Mouse (Mus musculus): ENCODE data around the gene Rab40c. TPM values are rescaled to one million over a fixed set of nuclear protein-coding genes. Genes with fewer than 3 reads are reported as not detected.

The Rab40c gene
- polyA plus RNA-seq, 1 experiment from 2014 or later = 19.3 TPM

DNA sequence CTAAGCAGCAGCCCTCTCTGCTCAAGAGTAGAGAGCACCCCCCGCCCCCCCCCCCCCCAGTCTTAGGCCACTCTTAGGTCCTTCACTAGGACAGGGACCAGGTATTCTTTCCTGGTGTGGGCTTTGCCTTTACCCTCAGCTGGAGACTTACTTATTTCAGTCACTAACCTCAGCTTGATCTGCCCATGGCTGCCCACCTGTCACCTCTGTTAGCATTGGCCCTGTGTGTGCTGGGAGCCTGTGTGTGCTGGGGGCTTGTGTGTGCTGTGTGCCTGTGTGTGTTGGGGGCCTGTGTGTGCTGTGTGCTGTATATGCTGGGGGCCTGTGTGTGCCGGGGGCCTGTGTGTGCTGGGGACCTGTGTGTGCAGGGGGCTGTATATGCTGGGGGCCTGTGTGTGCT lies 35.1 kb upstream of the Rab40c start:
- no peak for ATAC-seq
- WGBS = 70% methylated on average over 1 of the region's 2 CpGs

DNA sequence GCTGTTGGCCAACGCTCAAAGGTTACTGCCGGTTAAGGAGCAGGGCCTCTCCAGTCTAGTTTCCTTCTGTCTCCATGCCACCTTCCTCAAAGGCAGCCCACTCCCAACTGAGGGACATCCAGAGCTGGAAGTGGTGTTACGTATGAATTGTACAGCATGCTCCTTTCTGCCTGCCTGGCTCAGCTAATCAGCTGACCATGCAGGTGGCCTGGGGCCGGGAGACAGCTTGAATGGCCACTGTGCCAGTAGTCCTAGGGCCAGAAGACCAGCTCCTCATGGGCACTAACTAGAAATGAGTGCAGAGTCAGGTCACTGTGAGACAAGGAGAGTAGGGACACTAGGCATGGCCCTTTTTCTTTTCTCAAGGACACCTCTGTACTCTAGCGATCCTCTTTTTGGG lies 33.6 kb upstream of the Rab40c start:
- no peak for DNase-seq (ENCODE audit: low spot score)
- Histone ChIP-seq H3K36me3 (ENCODE audit: insufficient read depth, low read length) (no peaks in the 10 kb centered on the region), H3K4me1 (ENCODE audit: insufficient read depth, low read depth, low read length) (peaks cover 2% of the 10 kb centered on the region; the same call in 1 of the 2 replicates), H3K9ac (replicated peaks; ENCODE audit: low read depth) (no peak overlapping the region), H3K4me3 (ENCODE audit: low read depth, low read length) (no peak overlapping the region), H3K9me3 (ENCODE audit: low read length) (no peaks in the 10 kb centered on the region), H3K27me3 (replicated peaks; ENCODE audit: insufficient read depth, low read length) (peaks cover 14% of the 10 kb centered on the region; the same call in 1 of the 2 replicates), H3K4me2 (replicated peaks; ENCODE audit: low read depth, low read length) (no peak overlapping the region), H3K27ac (ENCODE audit: low read length) (no peak overlapping the region)
- TF ChIP-seq CTCF (IDR thresholded peaks at IDR 0.05) (no peak), EP300 (IDR thresholded peaks at IDR 0.05) (no peak)
- WGBS = 71% methylated on average over 5 of the region's 5 CpGs
- ATAC-seq = no peak

More for the DNA sequence above, 35.1 kb upstream of the Rab40c start:
- H3K36me3 ChIP-seq (ENCODE audit: insufficient read depth, low read length) = no peaks in the 10 kb centered on the region
- H3K4me3 ChIP-seq (ENCODE audit: low read depth, low read length) = no peak overlapping the region
- no peak overlapping the region for H3K9ac ChIP-seq (replicated peaks; ENCODE audit: low read depth)
- no peak for TF ChIP-seq EP300 (IDR thresholded peaks at IDR 0.05)
- no peak for TF ChIP-seq CTCF (IDR thresholded peaks at IDR 0.05)
- H3K4me1 ChIP-seq (ENCODE audit: insufficient read depth, low read depth, low read length) = peaks cover 2% of the 10 kb centered on the region; the same call in 1 of the 2 replicates
- H3K4me2 ChIP-seq (replicated peaks; ENCODE audit: low read depth, low read length) = no peak overlapping the region
- no peak overlapping the region for H3K27ac ChIP-seq (ENCODE audit: low read length)
- DNase-seq (ENCODE audit: low spot score) = no peak
- H3K9me3 ChIP-seq (ENCODE audit: low read length) = no peaks in the 10 kb centered on the region
- H3K27me3 ChIP-seq (replicated peaks; ENCODE audit: insufficient read depth, low read length) = peaks cover 14% of the 10 kb centered on the region; the same call in 1 of the 2 replicates

DNA sequence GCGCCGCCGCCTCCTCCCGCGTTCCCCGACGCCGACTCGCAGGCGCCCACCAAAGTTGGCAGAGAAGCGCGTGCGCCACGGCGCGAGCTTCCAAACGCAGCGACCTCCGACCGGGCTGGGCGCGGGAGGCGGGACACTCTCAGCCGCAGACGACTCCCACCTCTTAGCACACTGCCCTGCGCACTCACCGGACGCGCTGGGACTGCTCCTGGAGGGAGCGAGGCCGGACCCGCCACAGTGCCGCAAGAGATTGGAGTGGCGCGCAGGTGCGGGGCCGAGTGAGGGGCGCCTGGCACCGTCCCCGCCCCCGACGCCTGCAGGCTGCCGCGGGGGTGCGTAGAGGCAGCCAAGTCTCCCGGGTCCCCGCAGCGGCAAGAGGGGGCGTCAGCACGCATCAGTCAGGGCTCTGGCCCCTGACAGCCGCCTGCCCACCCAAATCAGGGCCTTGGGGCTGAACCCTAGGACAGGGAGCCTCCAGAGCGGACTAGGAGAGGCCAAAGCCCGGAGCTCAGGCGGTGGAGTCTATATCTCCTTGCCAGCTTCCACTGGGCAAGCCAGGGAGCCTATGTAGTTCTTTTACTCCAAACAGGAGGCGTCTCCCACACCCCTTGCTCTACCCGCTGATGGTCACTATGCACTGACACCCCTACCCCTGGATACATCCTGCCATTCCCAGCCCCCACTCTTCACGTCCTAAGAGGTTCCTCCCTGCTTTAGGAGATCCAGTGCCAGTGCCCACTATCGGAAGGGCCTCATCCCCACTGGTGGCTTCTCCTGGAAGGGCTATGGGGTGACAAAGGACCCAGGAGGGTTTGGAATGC lies 32.5 kb upstream of the Rab40c start, which contains the start of gene A930017K11Rik:
Gene A930017K11Rik (minus strand): TSS at position 763 of the 821 bp plus-strand sequence.
- H3K4me1 ChIP-seq (ENCODE audit: insufficient read depth, low read depth, low read length) = peaks cover 2% of the 10 kb centered on the region; the same call in 1 of the 2 replicates
- H3K9ac ChIP-seq (replicated peaks; ENCODE audit: low read depth) = no peak within 1 kb of the TSS
- TF ChIP-seq EP300 (IDR thresholded peaks at IDR 0.05) (no peak), CTCF (IDR thresholded peaks at IDR 0.05) (no peak)
- H3K27ac ChIP-seq (ENCODE audit: low read length) = no peak within 1 kb of the TSS
- H3K4me2 ChIP-seq (replicated peaks; ENCODE audit: low read depth, low read length) = peak within 1 kb of the TSS; percentile 58
- 1% methylated on average over 47 of the region's 58 CpGs for WGBS
- no peaks in the 10 kb centered on the region for H3K36me3 ChIP-seq (ENCODE audit: insufficient read depth, low read length)
- ATAC-seq = peak; percentile 53; the same call in 1 of the 2 replicates
- H3K9me3 ChIP-seq (ENCODE audit: low read length) = no peaks in the 10 kb centered on the region
- H3K27me3 ChIP-seq (replicated peaks; ENCODE audit: insufficient read depth, low read length) = peaks cover 14% of the 10 kb centered on the region; the same call in 1 of the 2 replicates
- peak; percentile 16 for DNase-seq (ENCODE audit: low spot score)
- H3K4me3 ChIP-seq (ENCODE audit: low read depth, low read length) = peak within 1 kb of the TSS; percentile 27

DNA sequence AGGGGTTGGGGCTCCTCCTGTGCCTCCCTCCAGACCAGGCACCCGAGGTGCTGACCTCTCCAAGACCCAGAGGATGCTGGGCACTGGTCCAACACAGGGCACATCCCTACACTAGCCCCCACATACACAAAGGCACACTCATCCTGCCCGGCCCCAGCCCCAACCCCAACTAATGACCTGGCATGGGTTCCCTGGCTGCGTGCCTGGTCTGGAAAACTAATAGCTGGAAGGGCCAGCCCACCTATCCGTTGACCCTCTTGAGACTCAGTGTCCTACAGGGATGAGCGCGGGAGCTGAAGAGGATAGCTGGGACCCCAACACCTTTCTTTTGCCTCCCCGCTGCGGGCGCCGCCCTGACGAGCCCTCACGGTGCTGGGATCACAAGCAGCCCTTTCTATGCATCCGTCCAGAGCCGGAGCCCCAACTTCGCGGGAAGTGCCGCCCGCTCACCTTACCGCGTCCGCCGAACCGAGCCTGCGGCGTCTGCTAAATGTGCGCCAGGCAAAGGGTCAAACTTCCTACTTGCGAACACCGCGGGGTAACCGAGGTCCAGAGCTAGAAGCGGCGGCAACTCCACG lies 31.8 kb upstream of the Rab40c start:
- Histone ChIP-seq H3K4me3 (ENCODE audit: low read depth, low read length) (peak overlapping the region; percentile 27), H3K9me3 (ENCODE audit: low read length) (no peaks in the 10 kb centered on the region), H3K36me3 (ENCODE audit: insufficient read depth, low read length) (no peaks in the 10 kb centered on the region), H3K27ac (ENCODE audit: low read length) (no peak overlapping the region), H3K27me3 (replicated peaks; ENCODE audit: insufficient read depth, low read length) (peaks cover 14% of the 10 kb centered on the region; the same call in 1 of the 2 replicates), H3K4me1 (ENCODE audit: insufficient read depth, low read depth, low read length) (peaks cover 2% of the 10 kb centered on the region; the same call in 1 of the 2 replicates), H3K4me2 (replicated peaks; ENCODE audit: low read depth, low read length) (peak overlapping the region; percentile 58), H3K9ac (replicated peaks; ENCODE audit: low read depth) (no peak overlapping the region)
- no peak for TF ChIP-seq CTCF (IDR thresholded peaks at IDR 0.05)
- no peak for TF ChIP-seq EP300 (IDR thresholded peaks at IDR 0.05)
- ATAC-seq = no peak
- DNase-seq (ENCODE audit: low spot score) = no peak
- WGBS = under 1% methylated on average over 29 of the region's 33 CpGs

DNA sequence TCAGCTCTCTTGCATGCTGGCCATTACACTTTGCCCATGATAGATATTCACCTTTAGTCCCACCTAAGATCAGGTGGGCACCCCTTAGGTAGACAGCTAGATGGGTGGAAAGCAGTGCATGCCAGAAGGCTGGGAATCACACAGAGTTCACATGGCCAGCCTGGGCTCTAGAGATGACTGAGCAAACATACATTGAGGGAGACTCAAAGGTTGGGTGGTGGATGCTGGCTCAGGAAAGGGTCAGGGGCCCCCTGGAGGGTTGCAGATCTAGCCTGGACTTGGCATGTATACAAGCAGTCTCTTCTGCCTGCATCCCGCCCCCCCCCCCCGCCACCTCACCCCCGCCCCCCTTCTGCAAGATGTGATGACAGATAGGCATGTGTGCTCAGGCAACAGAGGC lies 31.2 kb upstream of the Rab40c start:
- Histone ChIP-seq H3K4me3 (ENCODE audit: low read depth, low read length) (no peak overlapping the region), H3K27me3 (replicated peaks; ENCODE audit: insufficient read depth, low read length) (peaks cover 14% of the 10 kb centered on the region; the same call in 1 of the 2 replicates), H3K36me3 (ENCODE audit: insufficient read depth, low read length) (no peaks in the 10 kb centered on the region), H3K9ac (replicated peaks; ENCODE audit: low read depth) (no peak overlapping the region), H3K4me1 (ENCODE audit: insufficient read depth, low read depth, low read length) (peaks cover 2% of the 10 kb centered on the region; the same call in 1 of the 2 replicates), H3K27ac (ENCODE audit: low read length) (no peak overlapping the region), H3K4me2 (replicated peaks; ENCODE audit: low read depth, low read length) (no peak overlapping the region), H3K9me3 (ENCODE audit: low read length) (no peaks in the 10 kb centered on the region)
- no peak for TF ChIP-seq EP300 (IDR thresholded peaks at IDR 0.05)
- TF ChIP-seq CTCF (IDR thresholded peaks at IDR 0.05) = no peak
- WGBS = 0% methylated on average over 1 of the region's 3 CpGs
- ATAC-seq = no peak
- DNase-seq (ENCODE audit: low spot score) = no peak

DNA sequence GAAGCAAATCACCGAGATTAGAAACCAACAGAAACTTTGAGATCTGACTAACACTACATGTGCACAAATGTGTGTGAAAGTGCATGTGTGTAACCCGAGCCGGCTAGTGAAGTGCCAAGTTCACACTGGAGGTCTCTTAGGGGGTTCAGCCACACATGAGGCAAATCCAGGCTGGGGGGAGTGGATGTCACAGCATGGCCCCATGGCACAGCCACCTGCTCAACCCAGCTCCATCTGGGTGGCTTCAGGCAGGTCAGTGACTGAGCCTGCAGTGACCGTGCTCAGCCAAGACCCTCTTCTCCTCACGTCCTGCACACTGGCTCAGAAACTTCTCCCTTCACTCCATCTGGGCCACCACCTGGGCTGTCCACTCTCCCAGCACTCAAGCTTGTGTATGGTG lies 30.5 kb upstream of the Rab40c start:
- DNase-seq (ENCODE audit: low spot score) (no peak), ATAC-seq (no peak)
- H3K9me3 ChIP-seq (ENCODE audit: low read length) = no peaks in the 10 kb centered on the region
- peaks cover 2% of the 10 kb centered on the region; the same call in 1 of the 2 replicates for H3K4me1 ChIP-seq (ENCODE audit: insufficient read depth, low read depth, low read length)
- H3K4me3 ChIP-seq (ENCODE audit: low read depth, low read length) = no peak overlapping the region
- no peak overlapping the region for H3K9ac ChIP-seq (replicated peaks; ENCODE audit: low read depth)
- H3K27ac ChIP-seq (ENCODE audit: low read length) = no peak overlapping the region
- no peaks in the 10 kb centered on the region for H3K36me3 ChIP-seq (ENCODE audit: insufficient read depth, low read length)
- TF ChIP-seq EP300 (IDR thresholded peaks at IDR 0.05) = no peak
- no peak for TF ChIP-seq CTCF (IDR thresholded peaks at IDR 0.05)
- WGBS = 62% methylated on average over 5 of the region's 5 CpGs
- H3K27me3 ChIP-seq (replicated peaks; ENCODE audit: insufficient read depth, low read length) = peaks cover 14% of the 10 kb centered on the region; the same call in 1 of the 2 replicates
- no peak overlapping the region for H3K4me2 ChIP-seq (replicated peaks; ENCODE audit: low read depth, low read length)

Data from lung, postnatal 0 days (tissue).